Mouse (Mus musculus): Measurements from ENCODE around the gene Prrt4.

The Prrt4 gene

DNA sequence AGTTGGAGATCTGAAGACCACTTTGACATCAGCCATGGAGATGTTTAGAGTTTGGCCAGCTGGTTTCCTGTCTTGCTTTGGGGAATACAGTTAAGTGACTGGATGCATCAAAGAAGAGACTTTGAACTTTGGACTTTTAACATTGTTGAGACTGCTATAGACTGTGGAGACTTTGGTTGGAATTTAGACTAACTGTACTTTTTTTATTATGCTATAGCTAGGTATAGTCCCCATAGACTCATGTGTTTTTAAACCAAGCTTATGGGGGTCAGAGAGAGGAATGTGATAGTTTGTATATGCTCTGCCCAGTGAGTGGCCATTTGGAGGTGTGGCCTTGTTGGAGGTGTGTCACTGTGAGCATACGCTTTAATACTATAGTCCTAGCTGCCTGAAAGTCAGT, 29.4 kb downstream of the Prrt4 start:
- DNase-seq (ENCODE audit: low read depth in 1 of 2, low spot score in 2 of 2), result no peak

DNA sequence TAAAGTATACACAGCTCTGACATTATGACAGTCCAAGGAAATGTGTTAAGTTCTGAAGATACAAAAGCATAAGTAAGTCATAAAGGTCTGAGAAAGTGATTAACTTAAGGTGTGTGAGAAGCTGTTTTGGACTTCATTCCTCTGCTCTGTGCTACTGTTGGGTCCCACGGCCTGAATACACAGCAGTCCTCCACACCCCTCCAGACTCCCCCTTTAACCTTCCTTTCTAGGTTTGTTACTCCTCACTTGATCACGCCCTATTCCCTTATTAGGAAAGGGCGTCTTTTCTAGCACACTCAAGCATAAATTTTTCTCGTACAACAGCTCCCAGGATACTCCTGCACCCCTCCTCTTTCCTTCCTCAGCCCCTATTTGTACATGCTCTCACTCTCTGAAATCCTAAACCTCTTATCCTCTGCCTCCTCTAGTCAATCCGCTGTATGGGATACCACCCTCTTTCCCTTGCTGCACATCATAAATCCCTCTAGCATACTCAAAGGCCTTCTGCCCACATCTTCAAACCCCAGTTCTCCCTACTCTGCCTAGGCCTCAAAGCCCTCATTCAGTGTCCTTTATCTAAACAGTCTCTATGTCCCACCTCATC, 31.9 kb downstream of the Prrt4 start:
- no peak for DNase-seq (ENCODE audit: low read depth in 1 of 2, low spot score in 2 of 2)

DNA sequence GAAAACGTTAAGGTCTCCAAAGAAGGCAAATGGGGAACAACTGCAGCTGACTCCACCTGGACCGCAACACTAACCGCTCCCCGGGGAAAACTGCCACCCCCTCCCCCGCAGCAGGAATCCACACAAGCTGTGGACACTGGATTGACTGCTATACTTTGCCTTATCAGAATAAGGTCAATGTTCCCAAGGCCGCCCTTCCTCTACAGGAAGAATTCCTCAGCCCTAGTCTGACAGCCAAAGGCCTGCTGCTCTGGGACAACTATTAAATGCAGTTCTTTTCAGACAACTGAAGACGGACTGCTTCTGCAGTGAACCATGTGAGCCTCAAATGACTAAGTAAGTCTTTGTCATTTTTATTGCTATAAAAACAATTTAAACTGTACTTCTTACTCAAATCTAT, 32.7 kb downstream of the Prrt4 start:
- no peak for DNase-seq (ENCODE audit: low read depth in 1 of 2, low spot score in 2 of 2)

DNA sequence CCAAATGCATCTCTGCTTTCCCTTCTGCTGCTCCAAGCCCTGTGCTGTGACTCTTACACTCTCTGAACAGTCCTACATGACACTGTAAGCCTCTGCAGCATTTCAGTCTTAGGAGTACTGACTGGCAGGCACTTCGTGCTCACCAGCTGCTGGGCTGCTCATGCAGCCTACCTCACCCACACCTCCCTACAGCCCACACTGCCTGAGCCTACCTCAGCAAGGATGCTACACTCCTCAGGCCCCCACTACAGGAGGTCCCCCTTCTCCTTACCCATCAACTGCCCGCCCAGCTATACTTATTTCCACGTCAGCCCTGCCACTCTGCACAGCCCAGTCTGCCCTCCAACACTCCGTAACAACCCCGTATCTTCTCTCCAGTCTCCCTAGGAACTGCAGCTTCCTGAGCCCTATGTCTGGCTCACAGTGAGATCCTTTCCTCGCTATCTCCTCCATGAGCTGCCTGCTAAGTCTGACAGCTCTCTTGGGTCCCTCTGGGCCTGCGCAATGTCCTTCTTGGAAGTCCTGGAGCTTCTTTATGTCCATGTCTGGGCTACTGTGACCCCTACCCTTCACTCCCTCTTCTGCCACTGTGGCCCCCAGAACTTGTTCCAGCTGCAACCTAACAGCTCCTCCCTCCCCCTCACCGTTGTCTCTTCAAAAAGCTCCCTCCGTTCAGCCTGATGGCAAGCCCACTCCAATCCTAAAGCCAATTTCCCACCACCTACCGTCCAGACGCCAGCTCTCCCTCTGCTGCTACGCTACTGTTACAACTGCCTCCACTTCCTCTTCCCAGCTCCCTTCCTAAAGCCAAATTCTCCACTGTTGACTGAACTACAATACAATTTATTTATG, 33.7 kb downstream of the Prrt4 start:
- no peak for DNase-seq (ENCODE audit: low read depth in 1 of 2, low spot score in 2 of 2)

DNA sequence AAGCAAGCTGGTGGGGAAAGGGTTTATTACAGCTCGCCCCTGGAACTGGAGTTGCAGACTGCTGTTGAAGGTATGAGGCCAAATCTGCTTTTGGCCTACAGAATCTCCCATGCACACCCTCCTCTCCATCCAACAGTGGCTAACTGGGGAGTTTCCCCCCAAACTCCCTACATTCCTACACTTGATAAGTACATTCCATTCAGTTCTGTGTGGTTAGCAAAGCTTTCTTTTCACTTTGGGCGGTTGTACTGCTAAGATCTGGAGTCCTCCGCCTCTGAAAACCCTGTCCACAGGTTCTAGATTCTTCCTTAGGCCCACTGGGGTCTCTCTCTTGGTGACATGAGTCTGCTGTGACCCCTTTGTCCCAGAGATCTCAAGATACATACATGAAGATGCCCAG, 34.4 kb downstream of the Prrt4 start:
- DNase-seq (ENCODE audit: low read depth in 1 of 2, low spot score in 2 of 2), result no peak

DNA sequence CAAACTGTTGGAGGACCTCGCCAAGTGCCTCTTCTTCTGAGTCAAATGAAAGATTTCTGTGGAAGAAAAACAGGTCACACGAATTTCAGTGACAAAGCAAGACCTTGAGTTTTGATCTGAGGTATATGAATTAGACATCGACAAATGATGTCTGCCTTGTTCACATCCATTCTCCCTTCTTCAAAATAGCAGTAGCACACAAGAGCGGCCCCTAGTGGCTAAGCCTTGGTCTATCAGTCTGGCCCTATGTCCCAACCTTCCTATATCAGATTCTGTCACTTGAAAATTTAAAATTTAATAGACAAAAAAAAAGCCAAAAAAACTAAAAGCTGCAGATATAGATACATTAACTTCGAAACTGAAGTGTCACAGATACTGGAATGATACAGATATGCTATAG, 35.8 kb downstream of the Prrt4 start:
- DNase-seq (ENCODE audit: low read depth in 1 of 2, low spot score in 2 of 2), result no peak

DNA sequence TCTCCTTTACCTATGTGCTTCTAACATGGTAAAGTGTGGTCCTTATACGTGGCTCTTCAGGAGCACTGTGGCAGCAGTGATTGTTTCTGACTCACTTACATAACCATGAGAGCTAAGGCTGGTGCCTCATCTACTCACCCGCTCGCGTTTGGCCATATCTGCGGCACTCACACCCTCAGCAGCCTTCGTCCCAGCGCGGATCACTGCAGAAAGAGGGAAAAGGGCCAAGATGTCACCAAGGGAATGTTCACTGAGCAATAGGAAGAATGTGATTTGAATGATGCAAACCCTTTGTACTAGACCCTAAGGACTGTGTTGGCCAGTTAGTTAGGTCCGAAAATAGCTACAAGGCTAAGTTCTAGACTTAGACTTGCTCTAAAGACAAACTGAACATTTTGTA, 41.9 kb downstream of the Prrt4 start:
- no peak for DNase-seq (ENCODE audit: low read depth in 1 of 2, low spot score in 2 of 2)

DNA sequence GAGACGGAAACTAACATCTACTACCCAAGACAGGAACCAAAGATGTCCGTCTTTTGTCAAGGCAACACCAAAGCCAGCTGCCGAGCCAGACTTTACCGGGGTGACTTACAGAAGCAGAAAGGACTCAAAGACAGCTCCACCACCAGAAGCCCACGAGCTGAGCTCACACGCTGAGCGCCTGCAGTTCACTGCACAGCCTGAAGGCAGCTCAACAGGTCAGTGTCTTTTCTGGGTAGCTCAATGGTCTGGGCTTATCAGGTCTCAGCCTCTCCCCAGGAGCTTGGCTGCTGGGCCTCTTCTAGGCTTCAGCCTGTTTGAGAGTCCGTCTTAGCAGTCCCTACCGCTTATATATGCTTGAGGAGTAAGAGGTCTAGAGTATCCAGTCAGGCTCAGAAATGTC, 46.3 kb downstream of the Prrt4 start:
- DNase-seq (ENCODE audit: low read depth in 1 of 2, low spot score in 2 of 2), result no peak

DNA sequence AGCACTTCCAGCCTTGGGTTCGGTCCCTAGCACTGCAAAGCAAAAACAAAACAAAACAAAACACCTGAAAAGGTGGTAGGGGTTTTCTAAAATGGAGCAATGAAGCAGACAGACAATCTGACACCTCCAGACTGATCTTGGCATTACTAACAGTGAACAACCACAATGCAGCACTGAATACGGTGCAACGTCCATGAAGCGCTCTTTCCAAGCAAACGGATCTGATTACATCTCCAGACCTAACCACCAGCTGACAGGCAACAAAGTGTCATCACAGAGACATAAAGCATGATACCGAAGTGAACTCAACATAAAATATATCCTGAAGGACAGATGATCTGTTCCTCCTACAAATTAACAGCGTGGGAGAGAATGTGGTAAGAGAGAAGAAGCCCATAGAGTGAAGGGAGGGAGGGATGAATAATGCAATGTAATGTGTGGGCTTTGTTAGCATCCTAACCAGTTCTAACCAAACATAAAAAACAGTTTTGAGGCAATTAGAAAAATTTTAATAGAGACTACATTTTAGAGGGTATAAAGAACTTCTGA, 52.4 kb downstream of the Prrt4 start:
- DNase-seq (ENCODE audit: low read depth in 1 of 2, low spot score in 2 of 2), result no peak

DNA sequence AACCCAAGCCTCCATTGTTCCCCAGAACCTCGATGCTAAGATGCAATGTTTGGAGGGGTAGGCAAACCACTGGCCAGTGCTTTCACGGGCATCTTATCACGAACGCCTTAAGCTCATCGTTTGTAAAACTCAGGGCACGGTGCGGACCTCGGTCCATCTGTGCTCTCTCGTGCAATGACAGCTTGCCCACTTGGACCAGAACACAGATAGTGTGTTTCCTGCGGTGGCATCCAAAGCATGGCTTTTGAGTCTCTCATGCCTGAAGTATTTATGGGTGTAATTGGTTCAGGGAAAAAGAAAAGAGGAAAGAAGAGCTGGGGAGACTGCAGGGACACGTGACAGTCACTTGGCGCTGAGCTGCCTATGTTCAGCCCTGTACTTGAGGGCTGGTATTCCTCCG, 59.4 kb downstream of the Prrt4 start:
- no peak for DNase-seq (ENCODE audit: low read depth in 1 of 2, low spot score in 2 of 2)

Measured in monocyte, adult 2 months (primary cell).